In the genomic region with DNA sequence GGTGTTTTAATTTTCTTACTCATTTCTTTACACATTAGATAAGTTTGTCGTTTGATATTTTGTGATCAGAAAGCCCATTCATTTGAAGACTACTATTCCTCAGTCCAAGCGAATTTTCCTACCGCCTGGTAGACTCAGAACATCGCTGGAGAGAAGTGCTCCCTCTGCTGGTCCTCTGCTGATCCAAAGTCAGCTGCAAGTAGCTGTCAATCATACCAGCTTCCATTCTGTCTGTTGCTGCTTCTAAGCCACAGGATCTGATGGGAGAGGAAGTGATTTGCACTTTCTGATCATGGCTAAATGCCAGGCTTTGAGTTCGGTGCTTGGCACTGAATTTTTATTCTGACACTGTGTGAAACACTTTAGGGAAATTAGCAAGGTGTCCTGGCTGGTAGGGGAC, we compare ENCODE assay signal across 8 mouse cellular contexts. TPM values are rescaled to one million over a fixed set of nuclear protein-coding genes. Genes with fewer than 3 reads are reported as not detected.
DNase-seq lines count a peak whose midpoint lies in the region; ATAC-seq and TF ChIP-seq lines count a peak whose summit lies in the region.

No protein-coding gene starts in this region.

- no peaks in the 10 kb centered on the region for H3K4me1 ChIP-seq in intestine, postnatal 0 days (replicated peaks; ENCODE audit: control insufficient read depth, insufficient read depth, low read length)
- H3K4me1 ChIP-seq in intestine, embryonic 16.5 days (ENCODE audit: control insufficient read depth, insufficient read depth, low read length): peaks cover 3% of the 10 kb centered on the region
- peaks cover 3% of the 10 kb centered on the region; the same call in 1 of the 2 replicates for H3K4me1 ChIP-seq in heart, postnatal 0 days (ENCODE audit: control insufficient read depth, insufficient read depth)

- H3K9me3 ChIP-seq in intestine, postnatal 0 days (ENCODE audit: control insufficient read depth): no peaks in the 10 kb centered on the region
- no peaks in the 10 kb centered on the region for H3K9me3 ChIP-seq in intestine, embryonic 16.5 days (ENCODE audit: control insufficient read depth, low read length)
- no peaks in the 10 kb centered on the region for H3K9me3 ChIP-seq in heart, postnatal 0 days (replicated peaks; ENCODE audit: control insufficient read depth, low read length)

- no peaks in the 10 kb centered on the region for H3K36me3 ChIP-seq in intestine, postnatal 0 days (ENCODE audit: control insufficient read depth, insufficient read depth)
- H3K36me3 ChIP-seq in intestine, embryonic 16.5 days (ENCODE audit: control insufficient read depth, insufficient read depth, low read length): no peaks in the 10 kb centered on the region
- H3K36me3 ChIP-seq in heart, postnatal 0 days (replicated peaks; ENCODE audit: control insufficient read depth, insufficient read depth, low read length): no peaks in the 10 kb centered on the region

- H3K4me2 ChIP-seq in intestine, postnatal 0 days (replicated peaks; ENCODE audit: low read depth): no peak overlapping the region
- H3K4me2 ChIP-seq in intestine, embryonic 16.5 days (ENCODE audit: low read depth, low read length): no peak overlapping the region
- H3K4me2 ChIP-seq in heart, postnatal 0 days (ENCODE audit: low read depth, low read length): no peak overlapping the region

- TF ChIP-seq CTCF in intestine, postnatal 0 days (IDR thresholded peaks at IDR 0.05; ENCODE audit: low read depth): peak; percentile 90
- peak; percentile 77 for TF ChIP-seq CTCF in heart, postnatal 0 days (IDR thresholded peaks at IDR 0.05; ENCODE audit: low read depth)

- WGBS in intestine, postnatal 0 days: 8% methylated on average over 5 of the region's 5 CpGs
- WGBS in intestine, embryonic 16.5 days: 12% methylated on average over 5 of the region's 5 CpGs
- 6% methylated on average over 5 of the region's 5 CpGs for WGBS in heart, postnatal 0 days

- DNase-seq in T-cell, adult 2 months (ENCODE audit: low spot score): peak; percentile 58
- peak; percentile 79 to 86 for DNase-seq in cerebellum, postnatal 14 days
- peak; percentile 56 for DNase-seq in heart, postnatal 0 days (ENCODE audit: low spot score)
- peak; percentile 65 to 72 for DNase-seq in left cerebral cortex, adult 18-20 months (ENCODE audit: low spot score in 2 of 2)
- peak; percentile 81 for DNase-seq in naive thymus-derived CD4-positive, alpha-beta T cell, adult 2 months (ENCODE audit: low read depth)
- peak; percentile 77 for DNase-seq in testis, postnatal 10 days (ENCODE audit: low spot score)

- H3K4me3 ChIP-seq in intestine, postnatal 0 days (ENCODE audit: low read depth, low read length): no peak overlapping the region
- no peak overlapping the region for H3K4me3 ChIP-seq in intestine, embryonic 16.5 days (ENCODE audit: low read length)
- no peak overlapping the region for H3K4me3 ChIP-seq in heart, postnatal 0 days (ENCODE audit: low read depth, low read length)

- no peak for ATAC-seq in intestine, postnatal 0 days
- ATAC-seq in intestine, embryonic 16.5 days: no peak
- ATAC-seq in heart, postnatal 0 days (ENCODE audit: insufficient read depth, low read depth): no peak

- no peak overlapping the region for H3K27ac ChIP-seq in intestine, postnatal 0 days (ENCODE audit: low read depth, low read length)
- H3K27ac ChIP-seq in intestine, embryonic 16.5 days (ENCODE audit: low read length): no peak overlapping the region
- H3K27ac ChIP-seq in heart, postnatal 0 days (ENCODE audit: low read depth): no peak overlapping the region

- H3K27me3 ChIP-seq in intestine, postnatal 0 days (replicated peaks; ENCODE audit: control insufficient read depth, insufficient read depth, low read length): no peaks in the 10 kb centered on the region
- H3K27me3 ChIP-seq in intestine, embryonic 16.5 days (replicated peaks; ENCODE audit: control insufficient read depth, insufficient read depth, low read length): no peaks in the 10 kb centered on the region
- no peaks in the 10 kb centered on the region for H3K27me3 ChIP-seq in heart, postnatal 0 days (ENCODE audit: control insufficient read depth, insufficient read depth, low read length)

- no peak overlapping the region for H3K9ac ChIP-seq in intestine, postnatal 0 days (ENCODE audit: low read depth, low read length)
- no peak overlapping the region for H3K9ac ChIP-seq in intestine, embryonic 16.5 days (ENCODE audit: low read depth, low read length)
- H3K9ac ChIP-seq in heart, postnatal 0 days (replicated peaks; ENCODE audit: low read depth, low read length): no peak overlapping the region

- TF ChIP-seq EP300 in heart, postnatal 0 days (IDR thresholded peaks at IDR 0.05; ENCODE audit: low read depth): no peak

RNA-seq across cellular contexts. Expression of gene Zw10, which starts 4.1 kb away (rescaled TPM):
- polyA plus RNA-seq in intestine, postnatal 0 days (2015; fragmentation: Nextera tagmentation; extraction: Ambion mirVana): 8.1 and 9.9 TPM in 2 replicates
- polyA plus RNA-seq in intestine, embryonic 16.5 days (2015; fragmentation: Nextera tagmentation; extraction: Ambion mirVana): 25.5 and 28.2 TPM in 2 replicates
- total RNA-seq in heart, postnatal 0 days (2014; rRNA removed; ENCODE audit: low replicate concordance): 7.8 and 15.4 TPM in 2 replicates
- polyA plus RNA-seq in heart, postnatal 0 days (2015; fragmentation: Nextera tagmentation; extraction: Ambion mirVana): 10.4 and 11.6 TPM in 2 replicates
- 10 to 100 TPM; 16.9 to 18.2 TPM for total RNA-seq in left cerebral cortex, adult 18-20 months (2021)

RNA-seq across cellular contexts. Expression of gene Tmprss5, which starts 29.7 kb away (rescaled TPM):
- polyA plus RNA-seq in intestine, postnatal 0 days (2015; fragmentation: Nextera tagmentation; extraction: Ambion mirVana): 0.86 and 1.1 TPM in 2 replicates
- 1.3 and 2.4 TPM in 2 replicates for polyA plus RNA-seq in intestine, embryonic 16.5 days (2015; fragmentation: Nextera tagmentation; extraction: Ambion mirVana)
- total RNA-seq in heart, postnatal 0 days (2014; rRNA removed; ENCODE audit: low replicate concordance): not detected in 2 replicates
- not detected in 2 replicates for polyA plus RNA-seq in heart, postnatal 0 days (2015; fragmentation: Nextera tagmentation; extraction: Ambion mirVana)
- total RNA-seq in left cerebral cortex, adult 18-20 months (2021): 1 to 10 TPM in 1 of 2 experiments, under 1 TPM in 1; 0.45 to 1.3 TPM
